Mouse (Mus musculus) kidney, embryonic 16.5 days (tissue): Measurements from ENCODE around the gene Gcc1. TPM values are rescaled to one million over a fixed set of nuclear protein-coding genes. Genes with fewer than 3 reads are reported as not detected.
A peak's percentile ranks its signal among the peaks of the same experiment; 100 is the strongest.

Experiments used
- ATAC-seq: fragments of 200-750 bp; cut with Nextera tagmentation; 2 replicates; pipeline ENCODE4 v1.8.0; 2017; ENCODE audit warnings: moderate TSS enrichment; ENCODE audit not compliant: low FRiP score, low TSS enrichment
- H3K27ac ChIP-seq: fragments of 300-500 bp; sonication (generic); 2 replicates; pipeline ENCODE4 v1.5.1; 2014; ENCODE audit warnings: low read length
- H3K27me3 ChIP-seq: fragments of 300-500 bp; sonication (generic); 2 replicates; pipeline ENCODE4 v1.6.1; 2014; ENCODE audit warnings: low read length, control low read depth, mixed read lengths; ENCODE audit not compliant: insufficient read depth
- H3K36me3 ChIP-seq: fragments of 300-500 bp; sonication (generic); 2 replicates; pipeline ENCODE4 v1.6.1; 2014; ENCODE audit warnings: low read length, control low read depth, mixed read lengths; ENCODE audit not compliant: insufficient read depth
- H3K4me1 ChIP-seq: fragments of 300-500 bp; sonication (generic); 2 replicates; pipeline ENCODE4 v1.6.1; 2014; ENCODE audit warnings: low read length, control low read depth, mixed read lengths; ENCODE audit not compliant: insufficient read depth
- H3K4me2 ChIP-seq: fragments of 300-500 bp; sonication (generic); replicated peaks from 2 replicates; pipeline ENCODE4 v1.6.1; 2014; ENCODE audit warnings: low read depth, low read length
- H3K4me3 ChIP-seq: fragments of 300-500 bp; sonication (generic); 2 replicates; pipeline ENCODE4 v1.5.1; 2014; ENCODE audit warnings: mild to moderate bottlenecking, low read length
- H3K9ac ChIP-seq: fragments of 300-500 bp; sonication (generic); replicated peaks from 2 replicates; pipeline ENCODE4 v1.6.1; 2014; ENCODE audit warnings: low read length
- H3K9me3 ChIP-seq: fragments of 300-500 bp; sonication (generic); 2 replicates; pipeline ENCODE4 v1.6.1; 2016; ENCODE audit warnings: low read length, control low read depth
- WGBS: fragments of 180-500 bp; shearing (Covaris S2); extraction: QIAGEN DNeasy Blood & Tissue Kit; methylation state at CpG from one replicate; pipeline ENCODE4 v1.1.7; 2014; 5-methylcytosine and 5-hydroxymethylcytosine counted together
- polyA plus RNA-seq: library from polyadenylated mRNA; unstranded; fragments of >200 nt; fragmentation: Nextera tagmentation; extraction: Ambion mirVana; gene quantifications from 2 replicates; pipeline ENCODE4 v1.2.1, GENCODE M21; 2015

The Gcc1 gene
- polyA plus RNA-seq, 1 experiment from 2014 or later, result 11.5 TPM

DNA sequence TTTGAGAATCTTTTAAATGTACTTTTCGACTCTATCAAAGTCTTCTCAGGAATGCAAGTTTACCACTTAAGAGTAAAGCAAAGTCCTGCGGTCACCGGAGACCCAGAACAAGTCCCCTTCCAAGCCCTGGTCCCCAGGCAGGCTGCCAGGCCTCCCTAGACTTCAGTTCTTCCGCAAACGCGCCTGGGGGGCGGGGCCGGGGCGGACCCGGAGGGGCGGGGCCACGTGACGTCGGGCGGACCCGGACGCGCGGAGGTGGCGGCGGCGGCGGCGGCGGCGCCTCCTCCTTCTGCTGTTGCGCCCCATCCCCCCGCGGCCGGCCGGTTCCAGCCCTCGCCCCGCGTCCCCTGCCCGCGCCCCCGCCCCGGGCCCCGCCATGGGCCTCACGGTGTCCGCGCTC is 4.9 kb downstream of the Gcc1 start, which contains the start of gene Arf5:
Arf5 (plus strand) TSS at position 248 of the 400 bp plus-strand sequence.
- peaks cover 27% of the 10 kb centered on the region for H3K36me3 ChIP-seq
- WGBS, result 0% methylated on average over 30 of the region's 42 CpGs
- H3K9me3 ChIP-seq, result no peaks in the 10 kb centered on the region

DNA sequence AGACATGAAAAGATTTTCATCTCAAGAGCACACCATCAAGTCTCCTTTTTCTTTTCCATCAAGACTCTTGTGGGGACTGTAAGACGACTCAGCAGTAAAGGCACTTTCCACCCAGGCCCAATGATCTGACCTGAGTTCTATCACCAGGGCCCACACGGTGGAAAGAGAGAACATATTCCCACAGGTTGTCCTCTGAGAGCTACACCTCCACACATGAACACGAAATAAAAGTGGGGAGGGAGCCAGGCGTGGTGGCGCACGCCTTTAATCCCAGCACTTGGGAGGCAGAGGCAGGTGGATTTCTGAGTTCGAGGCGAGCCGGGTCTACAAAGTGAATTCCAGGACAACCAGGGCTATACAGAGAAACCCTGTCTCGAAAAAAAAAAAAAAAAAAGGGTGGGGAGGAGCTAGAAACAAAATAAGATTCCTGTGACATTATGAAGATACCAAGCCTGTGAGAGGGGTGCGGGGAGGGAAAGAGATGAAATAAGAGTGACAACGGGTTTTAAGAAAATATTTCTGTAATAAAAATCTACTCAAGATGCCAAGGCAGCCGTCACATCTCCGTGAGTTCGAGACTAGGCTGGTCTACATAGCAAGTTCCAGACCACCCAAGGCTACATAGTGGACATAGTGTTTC is 5.4 kb downstream of the Gcc1 start:
- peaks cover 43% of the 10 kb centered on the region for H3K4me1 ChIP-seq
- H3K4me3 ChIP-seq, result peak overlapping the region; percentile 89
- H3K9ac ChIP-seq, result peak overlapping the region; percentile 94
- peak overlapping the region; percentile 44; the same call in 1 of the 2 replicates for H3K4me2 ChIP-seq
- peaks cover 32% of the 10 kb centered on the region for H3K36me3 ChIP-seq
- peak overlapping the region; percentile 74 for H3K27ac ChIP-seq
- no peaks in the 10 kb centered on the region for H3K27me3 ChIP-seq
- no peak for ATAC-seq
- H3K9me3 ChIP-seq, result no peaks in the 10 kb centered on the region
- 70% methylated on average over 15 of the region's 15 CpGs for WGBS

More for the DNA sequence above, 4.9 kb downstream of the Gcc1 start, which contains the start of gene Arf5:
- peak within 1 kb of the TSS; percentile 67 for H3K4me2 ChIP-seq
- H3K9ac ChIP-seq, result peak within 1 kb of the TSS; percentile 94
- H3K27ac ChIP-seq, result peak within 1 kb of the TSS; percentile 74
- H3K27me3 ChIP-seq, result no peaks in the 10 kb centered on the region
- ATAC-seq, result peak; percentile 73
- H3K4me3 ChIP-seq, result peak within 1 kb of the TSS; percentile 89
- H3K4me1 ChIP-seq, result peaks cover 38% of the 10 kb centered on the region

DNA sequence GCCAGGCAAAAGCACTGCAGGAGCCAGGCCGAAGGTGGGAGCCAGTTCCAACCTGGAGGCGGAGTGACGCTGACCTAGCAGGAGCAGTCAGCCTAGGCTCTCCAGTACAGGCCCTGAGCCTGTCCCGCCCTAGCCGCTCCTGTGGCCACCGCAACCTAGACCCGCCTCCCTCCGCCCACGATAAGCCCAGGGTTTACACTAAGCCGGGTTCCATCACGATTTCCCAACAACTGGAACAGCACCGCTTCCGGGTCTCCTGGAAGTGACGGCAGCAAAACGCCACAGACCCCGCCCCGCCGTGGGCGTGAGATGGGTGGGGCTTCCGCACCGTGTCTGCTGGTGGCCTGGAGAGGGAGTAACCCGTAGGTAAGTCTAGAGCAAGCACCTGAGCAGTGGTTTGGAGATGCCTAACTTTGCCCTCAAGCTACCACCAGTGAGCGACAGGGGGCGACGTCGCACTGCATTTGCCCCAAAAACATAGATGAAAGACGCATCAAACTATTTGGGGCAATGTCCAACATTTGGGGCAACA is 6.7 kb downstream of the Gcc1 start:
- H3K27ac ChIP-seq, result peak overlapping the region; percentile 53
- H3K9me3 ChIP-seq, result no peaks in the 10 kb centered on the region
- no peaks in the 10 kb centered on the region for H3K27me3 ChIP-seq
- under 1% methylated on average over 27 of the region's 27 CpGs for WGBS
- H3K4me3 ChIP-seq, result peak overlapping the region; percentile 69
- H3K4me2 ChIP-seq, result peak overlapping the region; percentile 67
- H3K36me3 ChIP-seq, result peaks cover 36% of the 10 kb centered on the region
- H3K4me1 ChIP-seq, result peaks cover 53% of the 10 kb centered on the region
- ATAC-seq, result peak; percentile 91
- peak overlapping the region; percentile 80 for H3K9ac ChIP-seq

DNA sequence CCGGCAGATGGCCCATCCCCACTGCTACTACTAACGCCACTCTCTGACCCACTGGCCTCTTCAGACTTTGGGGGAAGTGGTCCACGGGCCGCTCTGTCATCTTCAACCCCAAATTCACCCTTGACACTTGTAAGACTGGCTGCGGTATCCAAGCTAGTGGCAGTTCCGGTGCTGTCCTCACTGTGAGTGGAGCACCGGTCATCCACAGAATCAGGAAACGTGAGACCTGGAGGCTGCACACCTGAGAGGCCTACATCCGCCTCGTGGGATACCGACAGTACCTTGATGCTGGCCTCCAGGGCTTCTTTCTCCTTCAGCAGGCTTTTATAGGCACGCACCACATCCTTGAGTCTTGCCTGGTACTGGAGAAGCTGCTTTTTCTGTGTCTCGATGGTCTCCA is 7.3 kb downstream of the Gcc1 start:
- no peak for ATAC-seq
- Histone ChIP-seq H3K9ac (peak overlapping the region; percentile 80), H3K4me3 (peak overlapping the region; percentile 69), H3K9me3 (no peaks in the 10 kb centered on the region), H3K4me2 (peak overlapping the region; percentile 67), H3K27ac (no peak overlapping the region; the same call in 1 of the 2 replicates), H3K27me3 (no peaks in the 10 kb centered on the region), H3K36me3 (peaks cover 33% of the 10 kb centered on the region), H3K4me1 (peaks cover 53% of the 10 kb centered on the region)
- 21% methylated on average over 13 of the region's 13 CpGs for WGBS

DNA sequence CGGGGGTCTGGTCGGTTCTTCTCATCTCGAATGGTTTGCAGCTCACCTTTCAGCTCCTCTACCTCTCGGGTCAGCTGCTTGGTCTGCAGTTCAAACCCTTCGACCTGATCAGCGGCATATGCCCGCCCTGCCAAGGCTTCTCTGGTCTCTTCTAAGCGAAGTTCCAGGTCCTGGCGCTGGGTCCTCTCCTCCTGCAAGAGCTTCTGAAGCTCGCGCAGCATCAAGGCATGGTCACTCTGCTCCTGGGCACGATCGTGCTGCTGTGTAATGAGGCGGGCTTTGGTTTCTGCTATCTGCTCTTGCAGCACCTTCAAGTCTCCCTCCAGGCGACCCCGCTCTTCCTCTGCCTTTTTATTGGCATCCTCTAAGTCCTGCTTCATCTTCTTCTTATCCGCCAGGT is 7.8 kb downstream of the Gcc1 start:
- no peak overlapping the region for H3K27ac ChIP-seq
- WGBS, result 73% methylated on average over 17 of the region's 17 CpGs
- no peaks in the 10 kb centered on the region for H3K9me3 ChIP-seq
- H3K9ac ChIP-seq, result peak overlapping the region; percentile 80; the same call in 1 of the 2 replicates
- no peaks in the 10 kb centered on the region for H3K27me3 ChIP-seq
- H3K36me3 ChIP-seq, result peaks cover 33% of the 10 kb centered on the region
- peak overlapping the region; percentile 67 for H3K4me2 ChIP-seq
- no peak for ATAC-seq
- H3K4me3 ChIP-seq, result peak overlapping the region; percentile 69
- peaks cover 53% of the 10 kb centered on the region for H3K4me1 ChIP-seq

DNA sequence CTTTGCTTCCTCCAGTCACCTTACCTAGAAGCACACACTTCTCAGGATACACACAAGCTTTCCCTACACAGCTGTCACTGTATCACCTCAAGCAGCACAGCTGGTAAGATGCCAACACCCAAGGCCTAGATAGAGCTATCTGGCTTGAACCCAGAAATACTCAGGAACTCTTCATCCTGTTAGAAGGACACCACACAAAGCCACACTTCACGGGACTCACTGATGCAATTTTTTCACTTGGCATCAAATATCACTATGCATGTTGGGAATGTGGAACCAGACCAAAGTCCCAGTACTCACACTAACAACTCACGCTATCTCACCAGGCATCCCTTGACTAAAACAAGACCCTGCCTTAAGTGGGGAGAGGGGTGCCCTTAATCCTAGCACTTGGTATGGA is 8.5 kb downstream of the Gcc1 start:
- Histone ChIP-seq H3K27ac (no peak overlapping the region), H3K4me1 (peaks cover 49% of the 10 kb centered on the region), H3K27me3 (no peaks in the 10 kb centered on the region), H3K36me3 (peaks cover 33% of the 10 kb centered on the region), H3K4me3 (no peak overlapping the region), H3K9me3 (no peaks in the 10 kb centered on the region), H3K4me2 (peak overlapping the region; percentile 19; the same call in 1 of the 2 replicates), H3K9ac (no peak overlapping the region)
- no peak for ATAC-seq
- 61% methylated on average over 2 of the region's 2 CpGs for WGBS

DNA sequence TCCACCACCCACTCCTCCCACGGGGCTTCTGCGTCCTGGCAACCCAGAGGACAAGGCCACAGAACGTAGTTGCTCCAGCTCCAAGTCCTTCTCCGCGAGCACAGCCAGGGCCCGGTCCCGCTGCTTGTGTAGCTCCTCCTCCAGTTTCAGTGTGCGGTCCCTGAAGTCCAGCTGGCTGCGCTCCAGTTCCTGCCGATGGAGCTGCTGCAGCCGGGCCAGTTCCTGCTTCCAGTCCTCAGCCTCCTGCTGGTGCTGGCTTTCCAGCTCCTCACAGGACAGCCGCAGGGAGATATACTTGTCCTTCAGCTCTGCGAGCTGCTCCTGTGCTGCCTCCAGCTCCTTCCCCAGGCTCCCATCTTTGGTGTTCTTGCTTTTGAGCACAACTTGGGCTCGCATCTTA is 9.7 kb downstream of the Gcc1 start:
- Histone ChIP-seq H3K27me3 (no peaks in the 10 kb centered on the region), H3K36me3 (peaks cover 33% of the 10 kb centered on the region), H3K4me1 (peaks cover 44% of the 10 kb centered on the region), H3K4me3 (no peak overlapping the region), H3K27ac (0 out of 2 replicates have a peak overlapping the region, but pooled peaks have one; percentile 30), H3K4me2 (peak overlapping the region; percentile 17), H3K9me3 (no peaks in the 10 kb centered on the region), H3K9ac (no peak overlapping the region)
- WGBS, result 63% methylated on average over 14 of the region's 14 CpGs
- peak; percentile 11; the same call in 1 of the 2 replicates for ATAC-seq

DNA sequence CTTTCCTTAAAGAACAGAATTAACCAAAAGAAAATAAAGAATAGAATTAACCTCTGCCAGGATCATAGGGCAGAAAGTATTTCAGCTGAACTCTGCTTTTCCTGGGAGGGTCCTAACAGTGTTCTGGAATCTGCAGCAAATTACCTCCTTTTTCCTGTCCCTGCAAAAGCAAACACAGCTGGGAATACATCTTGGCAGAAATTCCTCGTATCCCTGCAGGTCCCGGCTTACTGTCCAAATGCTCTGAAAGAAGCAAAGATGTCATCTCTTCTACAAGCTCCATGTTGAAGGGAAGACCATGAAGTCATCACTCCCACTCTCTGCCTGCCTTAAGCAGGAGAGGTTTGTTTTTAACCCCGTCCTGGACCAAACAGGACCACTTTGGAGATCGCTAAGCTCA is 11.2 kb downstream of the Gcc1 start:
- H3K36me3 ChIP-seq, result peaks cover 33% of the 10 kb centered on the region
- H3K9me3 ChIP-seq, result no peaks in the 10 kb centered on the region
- no peaks in the 10 kb centered on the region for H3K27me3 ChIP-seq
- H3K4me2 ChIP-seq, result 0 out of 2 replicates have a peak overlapping the region, but pooled peaks have one; percentile 5
- H3K27ac ChIP-seq, result no peak overlapping the region
- no peak overlapping the region for H3K9ac ChIP-seq
- ATAC-seq, result no peak
- no peak overlapping the region for H3K4me3 ChIP-seq
- 49% methylated on average over 4 of the region's 4 CpGs for WGBS
- H3K4me1 ChIP-seq, result peaks cover 37% of the 10 kb centered on the region

DNA sequence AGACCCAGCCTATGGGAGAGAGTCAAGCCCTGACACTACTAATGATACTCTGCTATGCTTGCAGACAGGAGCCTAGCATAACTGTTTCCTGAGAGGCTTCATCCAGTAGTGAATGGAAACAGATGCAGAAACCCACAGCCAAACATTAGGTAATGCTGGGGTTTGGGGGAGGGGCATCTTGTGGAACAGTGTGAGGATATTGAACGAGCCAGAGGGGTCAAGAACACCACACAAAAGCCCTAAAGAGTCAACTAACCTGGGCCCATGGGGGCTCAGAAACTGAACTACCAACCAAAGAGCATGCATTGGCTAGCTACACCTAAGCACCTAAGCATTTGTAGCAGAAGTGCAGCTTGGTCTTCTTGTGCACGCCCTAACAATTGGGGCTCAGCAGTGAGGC is 17.0 kb downstream of the Gcc1 start:
- 78% methylated on average over 2 of the region's 2 CpGs for WGBS
- no peak overlapping the region for H3K4me3 ChIP-seq
- H3K27me3 ChIP-seq, result no peaks in the 10 kb centered on the region
- no peaks in the 10 kb centered on the region for H3K4me1 ChIP-seq
- ATAC-seq, result no peak
- no peaks in the 10 kb centered on the region for H3K9me3 ChIP-seq
- no peak overlapping the region for H3K4me2 ChIP-seq
- peaks cover 11% of the 10 kb centered on the region for H3K36me3 ChIP-seq
- no peak overlapping the region for H3K9ac ChIP-seq
- no peak overlapping the region for H3K27ac ChIP-seq

DNA sequence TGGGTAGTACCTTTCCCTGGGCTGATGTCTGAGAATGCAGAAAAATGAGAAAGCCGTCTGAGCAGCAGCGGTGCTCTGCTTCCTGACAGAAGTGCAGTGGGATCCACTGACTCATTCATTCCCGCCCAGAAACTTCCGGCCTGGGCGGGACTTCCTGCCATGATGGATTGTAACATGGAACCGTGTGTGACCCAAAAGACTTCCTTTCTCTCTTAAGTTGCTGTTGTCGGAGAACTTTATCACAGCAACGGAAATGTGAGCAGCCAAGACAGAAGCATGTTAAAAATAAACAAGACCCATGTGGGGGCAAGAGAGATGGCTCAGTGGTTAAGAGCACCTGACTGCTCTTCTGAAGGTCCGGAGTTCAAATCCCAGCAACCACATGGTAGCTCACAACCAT is 18.1 kb downstream of the Gcc1 start:
- Histone ChIP-seq H3K36me3 (peaks cover under 1% of the 10 kb centered on the region; the same call in 1 of the 2 replicates), H3K27me3 (no peaks in the 10 kb centered on the region), H3K27ac (no peak overlapping the region), H3K9ac (no peak overlapping the region), H3K4me2 (no peak overlapping the region), H3K4me3 (no peak overlapping the region), H3K4me1 (no peaks in the 10 kb centered on the region), H3K9me3 (no peaks in the 10 kb centered on the region)
- 75% methylated on average over 9 of the region's 9 CpGs for WGBS
- no peak for ATAC-seq
